In the genomic region with DNA sequence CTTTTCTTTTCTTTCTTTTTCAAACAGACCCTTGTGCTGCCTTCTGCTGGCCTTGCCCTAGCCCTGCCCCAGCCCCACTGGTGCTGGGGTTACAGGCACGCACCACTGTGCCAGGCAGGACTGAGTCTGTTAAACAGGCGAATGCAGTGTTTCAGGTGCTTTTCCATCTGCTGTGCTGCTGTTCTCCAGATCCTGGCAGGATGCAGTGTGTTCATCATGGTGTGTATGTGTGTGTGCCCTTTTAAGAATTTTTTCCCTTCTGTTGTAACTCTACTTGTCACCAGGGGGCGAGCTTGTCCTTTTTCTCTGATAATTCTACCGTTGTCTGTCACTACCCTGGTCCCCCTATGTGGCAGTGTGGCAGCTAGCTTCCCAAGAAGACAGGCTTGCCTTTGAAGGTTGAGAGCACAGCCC, we compare ENCODE assay signal across 8 mouse cellular contexts. TPM values are rescaled to one million over a fixed set of nuclear protein-coding genes. Genes with fewer than 3 reads are reported as not detected.
A peak's percentile ranks its signal among the peaks of the same experiment; 100 is the strongest.
DNase-seq lines count a peak whose midpoint lies in the region; ATAC-seq and TF ChIP-seq lines count a peak whose summit lies in the region.

No protein-coding gene starts in this region.

- no peak overlapping the region for H3K4me3 ChIP-seq in forebrain, embryonic 11.5 days (ENCODE audit: low read depth, low read length)
- no peak overlapping the region for H3K4me3 ChIP-seq in hindbrain, embryonic 12.5 days
- no peak overlapping the region for H3K4me3 ChIP-seq in left cerebral cortex, adult 2 months

- no peaks in the 10 kb centered on the region for H3K27me3 ChIP-seq in forebrain, embryonic 11.5 days (ENCODE audit: control insufficient read depth, insufficient read depth, low read length)
- no peaks in the 10 kb centered on the region for H3K27me3 ChIP-seq in hindbrain, embryonic 12.5 days

- DNase-seq in heart, adult 8-10 months (ENCODE audit: low spot score) = peak; percentile 59
- no peak for DNase-seq in heart, adult 11 months
- DNase-seq in c-Kit-positive CD71-negative TER-119-negative erythroid progenitor cells, embryonic 14.5 days (ENCODE audit: low read depth) = peak; percentile 48
- peak; percentile 79 for DNase-seq in forebrain, embryonic 11.5 days (ENCODE audit: low spot score)
- DNase-seq in left cerebral cortex, adult 2 months (ENCODE audit: extremely low spot score in 1 of 2, low spot score in 2 of 2) = peak; percentile 58 to 61
- peak; percentile 76 for DNase-seq in right cerebral cortex, postnatal 4 days

- no peaks in the 10 kb centered on the region for H3K9me3 ChIP-seq in forebrain, embryonic 11.5 days (ENCODE audit: control insufficient read depth, low read length)
- H3K9me3 ChIP-seq in hindbrain, embryonic 12.5 days (replicated peaks) = no peaks in the 10 kb centered on the region

- 0 out of 2 replicates have a peak overlapping the region, but pooled peaks have one; percentile 2 for H3K27ac ChIP-seq in forebrain, embryonic 11.5 days (ENCODE audit: low read depth, low read length)
- peak overlapping the region; percentile 9; the same call in 1 of the 2 replicates for H3K27ac ChIP-seq in hindbrain, embryonic 12.5 days
- peak overlapping the region; percentile 94 for H3K27ac ChIP-seq in left cerebral cortex, adult 2 months

- intact Hi-C loops in left cerebral cortex, adult 2 months (cut with DNase I) = loop anchor here (1.0 to 5.0 kb wide), 2 partner anchors 120 to 238 kb away; a partner anchor contains a TSS

- H3K36me3 ChIP-seq in forebrain, embryonic 11.5 days (ENCODE audit: control insufficient read depth, insufficient read depth, low read length) = peaks cover 6% of the 10 kb centered on the region; the same call in 1 of the 2 replicates
- peaks cover 25% of the 10 kb centered on the region for H3K36me3 ChIP-seq in hindbrain, embryonic 12.5 days

- no peaks in the 10 kb centered on the region; the same call in 1 of the 2 replicates for H3K4me1 ChIP-seq in forebrain, embryonic 11.5 days (replicated peaks; ENCODE audit: control insufficient read depth, insufficient read depth, low read length)
- peaks cover 9% of the 10 kb centered on the region; the same call in 1 of the 2 replicates for H3K4me1 ChIP-seq in hindbrain, embryonic 12.5 days

- H3K9ac ChIP-seq in forebrain, embryonic 11.5 days (ENCODE audit: low read length) = no peak overlapping the region
- no peak overlapping the region for H3K9ac ChIP-seq in hindbrain, embryonic 12.5 days

- ATAC-seq in forebrain, embryonic 11.5 days (replicated peaks; ENCODE audit: low FRiP score) = peak; percentile 78
- ATAC-seq in hindbrain, embryonic 12.5 days (ENCODE audit: low FRiP score) = peak; percentile 84
- ATAC-seq in megakaryocyte-erythroid progenitor cell, adult 5-6 weeks (replicated peaks; ENCODE audit: low FRiP score, low TSS enrichment, poor library complexity, severe bottlenecking) = peak; percentile 65

- peak; percentile 74 for TF ChIP-seq CTCF in left cerebral cortex, adult 2 months (IDR thresholded peaks at IDR 0.05)

- no peak overlapping the region for H3K4me2 ChIP-seq in forebrain, embryonic 11.5 days (ENCODE audit: low read depth, low read length, severe bottlenecking)
- no peak overlapping the region for H3K4me2 ChIP-seq in hindbrain, embryonic 12.5 days (replicated peaks)

- WGBS in forebrain, embryonic 11.5 days = 15% methylated on average over 4 of the region's 4 CpGs
- WGBS in hindbrain, embryonic 12.5 days = 13% methylated on average over 4 of the region's 4 CpGs

RNA-seq across cellular contexts. Expression of a gene that starts 11.3 kb away (rescaled TPM):
- 10 to 100 TPM; 31.0 to 45.6 (median 36.2) TPM for total RNA-seq in heart, adult 8-10 months (2022)
- 54.5 and 56.8 TPM in 2 replicates for polyA plus RNA-seq in forebrain, embryonic 11.5 days (2014; fragmentation: Nextera tagmentation; extraction: Ambion mirVana)
- polyA plus RNA-seq in hindbrain, embryonic 12.5 days (2016; fragmentation: Nextera tagmentation; extraction: Ambion mirVana) = 46.6 and 56.9 TPM in 2 replicates
- 10 to 100 TPM; 24.1 to 28.5 TPM for total RNA-seq in left cerebral cortex, adult 2 months (2021)
- total RNA-seq in megakaryocyte-erythroid progenitor cell, adult 5-6 weeks (2014; fragmentation: Nextera tagmentation) = 12.8 and 27.1 TPM in 2 replicates
- total RNA-seq in megakaryocyte-erythroid progenitor cell, adult 5-6 weeks (2017) = 5.9 and 16.1 TPM in 2 replicates

RNA-seq across cellular contexts. Expression of a gene that starts 38.4 kb away (rescaled TPM):
- 10 to 100 TPM; 38.1 to 41.9 (median 40.5) TPM for total RNA-seq in heart, adult 8-10 months (2022)
- polyA plus RNA-seq in forebrain, embryonic 11.5 days (2014; fragmentation: Nextera tagmentation; extraction: Ambion mirVana) = 24.3 and 28.8 TPM in 2 replicates
- 31.9 and 32.2 TPM in 2 replicates for polyA plus RNA-seq in hindbrain, embryonic 12.5 days (2016; fragmentation: Nextera tagmentation; extraction: Ambion mirVana)
- total RNA-seq in left cerebral cortex, adult 2 months (2021) = 10 to 100 TPM; 96.7 to 98.7 TPM
- 8.8 and 11.3 TPM in 2 replicates for total RNA-seq in megakaryocyte-erythroid progenitor cell, adult 5-6 weeks (2014; fragmentation: Nextera tagmentation)
- total RNA-seq in megakaryocyte-erythroid progenitor cell, adult 5-6 weeks (2017) = 12.5 and 17.6 TPM in 2 replicates

RNA-seq across cellular contexts. Expression of a gene that starts 43.9 kb away (rescaled TPM):
- total RNA-seq in heart, adult 8-10 months (2022) = not detected
- polyA plus RNA-seq in forebrain, embryonic 11.5 days (2014; fragmentation: Nextera tagmentation; extraction: Ambion mirVana) = 1.7 and 3.0 TPM in 2 replicates
- 3.5 and 5.2 TPM in 2 replicates for polyA plus RNA-seq in hindbrain, embryonic 12.5 days (2016; fragmentation: Nextera tagmentation; extraction: Ambion mirVana)
- total RNA-seq in left cerebral cortex, adult 2 months (2021) = not detected
- not detected in 2 replicates for total RNA-seq in megakaryocyte-erythroid progenitor cell, adult 5-6 weeks (2014; fragmentation: Nextera tagmentation)
- not detected in 2 replicates for total RNA-seq in megakaryocyte-erythroid progenitor cell, adult 5-6 weeks (2017)

Comparison
In these comparisons a context has a peak if more than half of its experiments do, and no peak if none do; other contexts are left out.
1. H3K27ac ChIP-seq: peak in every context shown above with its lines; median percentile 94 in left cerebral cortex, adult 2 months; 9 in hindbrain, embryonic 12.5 days; 2 in forebrain, embryonic 11.5 days.